10 mouse cellular contexts compared by ENCODE assay signal in genomic region chr7:133793248-133794131, GRCm38 (mm10). TPM values are rescaled to one million over a fixed set of nuclear protein-coding genes. Genes with fewer than 3 reads are reported as not detected.
DNase-seq lines count a peak whose midpoint lies in the region; ATAC-seq and TF ChIP-seq lines count a peak whose summit lies in the region.
"Had no signal": no experiment of that assay in that cellular context is flagged by ENCODE, and none has a peak within 500 bp of the region (broad histone marks: within the 10 kb centered on the region; RNA-seq: fewer than 3 reads in every experiment).

No protein-coding gene starts in this region.

- no peaks in the 10 kb centered on the region for H3K27me3 ChIP-seq in forebrain, postnatal 0 days (ENCODE audit: insufficient read depth, low read length)
- no peaks in the 10 kb centered on the region for H3K27me3 ChIP-seq in forebrain, embryonic 15.5 days
- H3K27me3 ChIP-seq: embryonic facial prominence, embryonic 13.5 days; liver, embryonic 13.5 days had no signal

- ATAC-seq in forebrain, postnatal 0 days: peak; percentile 55; the same call in 1 of the 2 replicates
- ATAC-seq in forebrain, embryonic 15.5 days (replicated peaks): no peak
- ATAC-seq in activated CD4-positive, CD25-positive, alpha-beta regulatory T cell, adult 4 months: no peak

- H3K4me2 ChIP-seq in forebrain, postnatal 0 days (ENCODE audit: low read depth): no peak overlapping the region
- no peak overlapping the region for H3K4me2 ChIP-seq in forebrain, embryonic 15.5 days (replicated peaks)
- H3K4me2 ChIP-seq: embryonic facial prominence, embryonic 13.5 days; liver, embryonic 13.5 days had no signal

- WGBS in forebrain, postnatal 0 days: 51% methylated on average over 10 of the region's 10 CpGs
- whole genome bisulfite sequencing in forebrain, embryonic 15.5 days: 59% methylated on average over 10 of the region's 10 CpGs

- DNase-seq in forebrain, postnatal 0 days: peak; percentile 64
- DNase-seq in urinary bladder, adult 18-20 months (ENCODE audit: low spot score in 2 of 2): peak; percentile 14 to 22
- DNase-seq in urinary bladder, postnatal 10 days (ENCODE audit: low spot score): no peak
- peak; percentile 51 to 58 for DNase-seq in heart, adult 9 months (ENCODE audit: low spot score in 2 of 2)
- peak; percentile 79 for DNase-seq in layer of hippocampus, adult 9-11 months
- no peak for DNase-seq in liver
- DNase-seq: liver, embryonic 13.5 days had no signal

- no peaks in the 10 kb centered on the region for H3K9me3 ChIP-seq in forebrain, postnatal 0 days (ENCODE audit: low read length)
- H3K9me3 ChIP-seq in forebrain, embryonic 15.5 days: no peaks in the 10 kb centered on the region
- H3K9me3 ChIP-seq: embryonic facial prominence, embryonic 13.5 days; liver, embryonic 13.5 days had no signal

- no peak for TF ChIP-seq CTCF in forebrain, postnatal 0 days (IDR thresholded peaks at IDR 0.05; ENCODE audit: low read depth)

- no peak overlapping the region for H3K27ac ChIP-seq in forebrain, postnatal 0 days (ENCODE audit: low read depth, low read length)
- no peak overlapping the region; the same call in 1 of the 2 replicates for H3K27ac ChIP-seq in forebrain, embryonic 15.5 days (replicated peaks)
- H3K27ac ChIP-seq: embryonic facial prominence, embryonic 13.5 days; liver, embryonic 13.5 days had no signal

- no peaks in the 10 kb centered on the region for H3K4me1 ChIP-seq in forebrain, postnatal 0 days (ENCODE audit: insufficient read depth)
- peaks cover 14% of the 10 kb centered on the region for H3K4me1 ChIP-seq in forebrain, embryonic 15.5 days
- H3K4me1 ChIP-seq: liver, embryonic 13.5 days had no signal

- H3K36me3 ChIP-seq in forebrain, postnatal 0 days (ENCODE audit: insufficient read depth): no peaks in the 10 kb centered on the region
- H3K36me3 ChIP-seq in forebrain, embryonic 15.5 days: no peaks in the 10 kb centered on the region
- H3K36me3 ChIP-seq: embryonic facial prominence, embryonic 13.5 days; liver, embryonic 13.5 days had no signal

- no peak overlapping the region for H3K4me3 ChIP-seq in forebrain, postnatal 0 days (ENCODE audit: low read depth, low read length)
- no peak overlapping the region for H3K4me3 ChIP-seq in forebrain, embryonic 15.5 days
- H3K4me3 ChIP-seq: embryonic facial prominence, embryonic 13.5 days; liver, embryonic 13.5 days had no signal

- no peak overlapping the region for H3K9ac ChIP-seq in forebrain, postnatal 0 days
- H3K9ac ChIP-seq in forebrain, embryonic 15.5 days (replicated peaks): no peak overlapping the region
- H3K9ac ChIP-seq: embryonic facial prominence, embryonic 13.5 days; liver, embryonic 13.5 days had no signal

RNA-seq across cellular contexts. Expression of gene Dhx32, which starts 11.0 kb away (rescaled TPM):
- 38.2 and 47.5 TPM in 2 replicates for total RNA-seq in forebrain, postnatal 0 days (2014; rRNA removed)
- polyA plus RNA-seq in forebrain, postnatal 0 days (2015; fragmentation: Nextera tagmentation; extraction: Ambion mirVana): 43.7 and 53.2 TPM in 2 replicates
- 50.3 and 53.0 TPM in 2 replicates for polyA plus RNA-seq in forebrain, embryonic 15.5 days (2015; fragmentation: Nextera tagmentation; extraction: Ambion mirVana)
- polyA plus RNA-seq in activated CD4-positive, CD25-positive, alpha-beta regulatory T cell, adult 4 months (2017; shearing (Covaris generic)): 10 to 100 TPM in 1 of 2 experiments, 1 to 10 TPM in 1; 8.3 to 10.4 TPM

RNA-seq across cellular contexts. Expression of gene Fank1, which starts 16.8 kb away (rescaled TPM):
- 4.5 and 5.1 TPM in 2 replicates for total RNA-seq in forebrain, postnatal 0 days (2014; rRNA removed)
- 5.2 and 9.0 TPM in 2 replicates for polyA plus RNA-seq in forebrain, postnatal 0 days (2015; fragmentation: Nextera tagmentation; extraction: Ambion mirVana)
- 4.0 TPM in 2 replicates for polyA plus RNA-seq in forebrain, embryonic 15.5 days (2015; fragmentation: Nextera tagmentation; extraction: Ambion mirVana)
- not detected for polyA plus RNA-seq in activated CD4-positive, CD25-positive, alpha-beta regulatory T cell, adult 4 months (2017; shearing (Covaris generic))
- polyA plus RNA-seq: liver, embryonic 13.5 days had no signal

Comparison
In these comparisons a context has a peak if more than half of its experiments do, and no peak if none do; other contexts are left out.
1. DNase-seq: peak in forebrain, postnatal 0 days (single experiment), urinary bladder, adult 18-20 months (2 of 2), heart, adult 9 months (2 of 2) and layer of hippocampus, adult 9-11 months (single experiment); none in urinary bladder, postnatal 10 days (single experiment) and liver (single experiment).